Mouse (Mus musculus): Measurements from ENCODE around the gene Tmc8.

GRCm38 (mm10) chr11:117742715-117743114 is 39.2 kb upstream of the Tmc8 start:
- TF ChIP-seq CTCF (IDR thresholded peaks at IDR 0.05; ENCODE audit: borderline replicate concordance, insufficient read depth, low read depth, low read length): no peak
- no peak for TF ChIP-seq POLR2A (IDR thresholded peaks at IDR 0.05; ENCODE audit: borderline replicate concordance, insufficient read depth, low read length)

Measured in cerebellum, adult 2 months (tissue).